Mouse (Mus musculus): Measurements from ENCODE around the gene Gdf15.
"Not testable (repeated sequence)": the region's sequence is repeated elsewhere in the genome, so short reads cannot be mapped to it uniquely, and the experiment has no call there.

Gene Gdf15

GRCm38 (mm10) chr8:70602139-70602811 is 30.0 kb downstream of the Gdf15 start:
- DNase-seq, result no peak

GRCm38 (mm10) chr8:70601271-70601649 is 31.0 kb downstream of the Gdf15 start:
- peak; percentile 85 for DNase-seq

GRCm38 (mm10) chr8:70600473-70601270 is 31.6 kb downstream of the Gdf15 start:
- DNase-seq, result peak; percentile 59

- DNase-seq, result no peak
These were observed 32.6 kb downstream of the Gdf15 start for GRCm38 (mm10) chr8:70599507-70600290.

- no peak for DNase-seq
These were observed 33.5 kb downstream of the Gdf15 start for GRCm38 (mm10) chr8:70598722-70599121.

- peak; percentile 85 for DNase-seq
These were observed 34.0 kb downstream of the Gdf15 start for GRCm38 (mm10) chr8:70598283-70598682.

GRCm38 (mm10) chr8:70597417-70598272 is 34.6 kb downstream of the Gdf15 start:
- DNase-seq, result no peak

GRCm38 (mm10) chr8:70596775-70597416 is 35.4 kb downstream of the Gdf15 start:
- no peak for DNase-seq

GRCm38 (mm10) chr8:70596216-70596615 is 36.0 kb downstream of the Gdf15 start:
- DNase-seq, result no peak

- no peak for DNase-seq
These were observed 36.4 kb downstream of the Gdf15 start for GRCm38 (mm10) chr8:70595811-70596210.

GRCm38 (mm10) chr8:70594621-70595564 is 37.4 kb downstream of the Gdf15 start:
- peak; percentile 30 for DNase-seq

- DNase-seq, result peak; percentile 89
These were observed 38.2 kb downstream of the Gdf15 start, which contains the start of gene Isyna1 for GRCm38 (mm10) chr8:70593961-70594609. Gene Isyna1, plus strand, starts transcription at chr8:70594373.

GRCm38 (mm10) chr8:70593173-70593572 is 39.1 kb downstream of the Gdf15 start:
- peak; percentile 42 for DNase-seq

- no peak for DNase-seq
These were observed 40.7 kb downstream of the Gdf15 start for GRCm38 (mm10) chr8:70591569-70591968.

- DNase-seq, result not testable (repeated sequence)
These were observed 44.3 kb downstream of the Gdf15 start for GRCm38 (mm10) chr8:70587955-70588354.

GRCm38 (mm10) chr8:70585258-70585652 is 47.0 kb downstream of the Gdf15 start:
- peak; percentile 68 for DNase-seq

GRCm38 (mm10) chr8:70584606-70585257 is 47.5 kb downstream of the Gdf15 start:
- DNase-seq, result no peak

- DNase-seq, result no peak
These were observed 48.5 kb downstream of the Gdf15 start for GRCm38 (mm10) chr8:70583476-70584387.

Data from lung, postnatal 14 days (tissue).